Mouse (Mus musculus) lung, adult 2 months (tissue): ENCODE data around the gene Nfe2. TPM values are rescaled to one million over a fixed set of nuclear protein-coding genes. Genes with fewer than 3 reads are reported as not detected.
"Not testable (repeated sequence)": the region's sequence is repeated elsewhere in the genome, so short reads cannot be mapped to it uniquely, and the experiment has no call there.

Source experiments
- DNase-seq: peaks from one replicate; pipeline ENCODE4 v3.0.0; 2022
- H3K4me1 ChIP-seq: fragments of 200-500 bp; 2 replicates; pipeline ENCODE4 v1.6.1; 2011; ENCODE audit warnings: low read length; ENCODE audit not compliant: control insufficient read depth, insufficient read depth
- H3K4me3 ChIP-seq: fragments of 200-500 bp; replicated peaks from 2 replicates; pipeline ENCODE3; 2011; ENCODE audit warnings: low read depth, mild to moderate bottlenecking, control low read depth, low read length; ENCODE audit errors: extremely low read depth
- CTCF ChIP-seq: fragments of 200-500 bp; IDR thresholded peaks from 2 replicates; pipeline ENCODE4 v1.5.1; 2011; ENCODE audit warnings: mild to moderate bottlenecking, low read length, control low read depth; ENCODE audit not compliant: insufficient read depth
- POLR2A ChIP-seq: fragments of 200-500 bp; IDR thresholded peaks from 2 replicates; pipeline ENCODE4 v1.6.1; 2011; ENCODE audit warnings: low read depth, mild to moderate bottlenecking, control low read depth, low read length, borderline replicate concordance; ENCODE audit errors: extremely low read depth
- WGBS: fragments of 180-500 bp; shearing (Covaris S2); methylation state at CpG from one replicate; pipeline ENCODE4 v1.1.7; 2018; 5-methylcytosine and 5-hydroxymethylcytosine counted together
- polyA plus RNA-seq: library from polyadenylated mRNA; depleted of rRNA; stranded (reverse); fragments of >200 nt; gene quantifications from 2 replicates; pipeline ENCODE4 v1.2.3, GENCODE M21; 2012

Gene Nfe2
- polyA plus RNA-seq, 1 experiment, result 14.1 TPM

DNA sequence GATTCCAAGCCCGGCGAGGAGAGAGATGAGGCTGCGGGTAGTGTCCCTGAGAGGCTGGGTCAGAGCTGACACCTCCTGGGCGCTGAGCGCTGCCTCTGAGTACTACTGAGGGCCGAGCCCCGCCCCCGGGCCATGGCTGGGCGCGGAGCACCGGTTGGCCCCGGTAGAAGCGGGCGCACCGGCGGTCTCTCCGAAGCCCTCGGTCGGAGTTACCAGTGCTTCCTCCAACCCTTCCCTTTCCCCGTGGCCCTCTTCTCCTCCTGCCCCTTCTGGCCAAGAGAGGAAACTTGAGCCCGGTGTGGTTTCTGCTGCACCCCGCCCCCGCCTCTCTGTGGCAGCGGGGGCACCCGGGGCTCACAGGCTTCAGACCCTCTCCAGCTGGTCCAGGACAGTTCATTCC lies 3.0 kb downstream of the Nfe2 start:
- TF ChIP-seq POLR2A, result 0 out of 2 replicates have a peak, but pooled peaks have one; percentile 15
- no peak for TF ChIP-seq CTCF
- DNase-seq, result peak; percentile 54

DNA sequence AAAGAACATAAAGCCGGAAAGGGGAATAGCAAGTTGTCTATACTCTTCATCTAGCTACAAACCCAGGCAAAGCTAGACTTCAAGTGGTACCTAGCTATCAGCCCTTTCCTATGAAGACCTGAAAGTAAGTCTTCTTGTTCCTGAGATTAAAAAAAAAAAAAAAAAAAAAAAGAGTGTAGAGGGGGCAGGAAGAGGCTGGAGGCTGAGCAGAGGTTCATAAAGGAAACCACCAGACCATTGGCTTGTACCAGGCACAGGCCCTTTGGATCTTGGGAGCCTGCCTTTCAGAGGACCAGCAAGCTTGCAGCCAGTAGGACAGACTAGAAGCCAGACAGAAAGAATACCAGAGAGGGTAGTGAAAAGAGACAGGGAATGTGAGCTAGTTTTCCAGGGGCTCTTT lies 4.9 kb downstream of the Nfe2 start:
- peaks cover 13% of the 10 kb centered on the region for H3K4me1 ChIP-seq
- DNase-seq, result no peak
- no peak overlapping the region for H3K4me3 ChIP-seq
- WGBS, result 88% methylated on average over 1 of the region's 1 CpGs
- no peak for TF ChIP-seq POLR2A
- TF ChIP-seq CTCF, result no peak

More for the DNA sequence above, 3.0 kb downstream of the Nfe2 start:
- under 1% methylated on average over 25 of the region's 25 CpGs for WGBS
- Histone ChIP-seq H3K4me1 (peaks cover 19% of the 10 kb centered on the region), H3K4me3 (peak overlapping the region; percentile 56)

GRCm38 (mm10) chr15:103252660-103253059 lies 5.5 kb downstream of the Nfe2 start:
- WGBS, result 53% methylated on average over 3 of the region's 3 CpGs
- no peak for TF ChIP-seq POLR2A
- no peak for TF ChIP-seq CTCF
- H3K4me3 ChIP-seq, result no peak overlapping the region
- no peak for DNase-seq
- H3K4me1 ChIP-seq, result peaks cover 7% of the 10 kb centered on the region

- TF ChIP-seq CTCF (no peak), POLR2A (no peak)
- peaks cover 6% of the 10 kb centered on the region for H3K4me1 ChIP-seq
- no peak for DNase-seq
- no peak overlapping the region for H3K4me3 ChIP-seq
- 42% methylated on average over 1 of the region's 1 CpGs for WGBS
Measured at GRCm38 (mm10) chr15:103251595-103251994, 6.6 kb downstream of the Nfe2 start.

GRCm38 (mm10) chr15:103250195-103250740 lies 7.9 kb downstream of the Nfe2 start:
- WGBS, result 31% methylated on average over 2 of the region's 2 CpGs
- Histone ChIP-seq H3K4me3 (no peak overlapping the region), H3K4me1 (peaks cover 3% of the 10 kb centered on the region)
- DNase-seq, result peak; percentile 88
- no peak for TF ChIP-seq POLR2A
- peak; percentile 94 for TF ChIP-seq CTCF

- WGBS, result 84% methylated on average over 6 of the region's 6 CpGs
- DNase-seq, result not testable (repeated sequence)
Measured at GRCm38 (mm10) chr15:103249511-103249910, 8.7 kb downstream of the Nfe2 start.

GRCm38 (mm10) chr15:103248401-103249313 lies 9.5 kb downstream of the Nfe2 start:
- no peak overlapping the region for H3K4me3 ChIP-seq
- TF ChIP-seq POLR2A, result no peak
- no peak for TF ChIP-seq CTCF
- 74% methylated on average over 28 of the region's 28 CpGs for WGBS
- DNase-seq, result no peak
- H3K4me1 ChIP-seq, result no peaks in the 10 kb centered on the region; the same call in 1 of the 2 replicates

More at GRCm38 (mm10) chr15:103249511-103249910, 8.7 kb downstream of the Nfe2 start:
- H3K4me3 ChIP-seq, H3K4me1 ChIP-seq: not testable (repeated sequence)

GRCm38 (mm10) chr15:103247782-103248400 lies 10.3 kb downstream of the Nfe2 start:
- TF ChIP-seq POLR2A, result no peak
- no peak for TF ChIP-seq CTCF
- Histone ChIP-seq H3K4me1 (no peaks in the 10 kb centered on the region; the same call in 1 of the 2 replicates), H3K4me3 (no peak overlapping the region)
- no peak for DNase-seq

- H3K4me1 ChIP-seq, result no peaks in the 10 kb centered on the region; the same call in 1 of the 2 replicates
- no peak overlapping the region for H3K4me3 ChIP-seq
- DNase-seq, result no peak
- TF ChIP-seq CTCF, result no peak
- no peak for TF ChIP-seq POLR2A
- WGBS, result 90% methylated on average over 9 of the region's 9 CpGs
Measured at GRCm38 (mm10) chr15:103247078-103247781, 11.0 kb downstream of the Nfe2 start.
